Mouse (Mus musculus) embryonic facial prominence, embryonic 15.5 days (tissue): ENCODE data around the gene Ppp3ca. TPM values are rescaled to one million over a fixed set of nuclear protein-coding genes. Genes with fewer than 3 reads are reported as not detected.

ENCODE experiments used
- ATAC-seq: fragments of 200-750 bp; cut with Nextera tagmentation; 2 replicates; pipeline ENCODE4 v1.8.0; 2017; ENCODE audit warnings: low read depth, moderate TSS enrichment; ENCODE audit not compliant: insufficient number of reproducible peaks, low FRiP score, low TSS enrichment
- H3K27ac ChIP-seq: fragments of 300-500 bp; sonication (generic); replicated peaks from 2 replicates; pipeline ENCODE4 v1.5.1; 2015; ENCODE audit warnings: mild to moderate bottlenecking, inconsistent platforms
- H3K27me3 ChIP-seq: fragments of 300-500 bp; sonication (generic); 2 replicates; pipeline ENCODE4 v1.6.1; 2015; ENCODE audit warnings: inconsistent platforms
- H3K36me3 ChIP-seq: fragments of 300-500 bp; sonication (generic); 2 replicates; pipeline ENCODE4 v1.6.1; 2015; ENCODE audit warnings: mild to moderate bottlenecking, inconsistent platforms
- H3K4me1 ChIP-seq: fragments of 300-500 bp; sonication (generic); 2 replicates; pipeline ENCODE4 v1.6.1; 2015; ENCODE audit warnings: inconsistent platforms
- H3K4me2 ChIP-seq: fragments of 300-500 bp; sonication (generic); replicated peaks from 2 replicates; pipeline ENCODE4 v1.6.1; 2015; ENCODE audit warnings: mild to moderate bottlenecking, inconsistent platforms
- H3K4me3 ChIP-seq: fragments of 300-500 bp; sonication (generic); replicated peaks from 2 replicates; pipeline ENCODE4 v1.5.1; 2015; ENCODE audit warnings: mild to moderate bottlenecking, inconsistent platforms
- H3K9ac ChIP-seq: fragments of 300-500 bp; sonication (generic); 2 replicates; pipeline ENCODE4 v1.6.1; 2015; ENCODE audit warnings: inconsistent platforms
- H3K9me3 ChIP-seq: fragments of 300-500 bp; sonication (generic); replicated peaks from 2 replicates; pipeline ENCODE4 v1.6.1; 2016; ENCODE audit warnings: inconsistent platforms
- WGBS: fragments of 180-500 bp; shearing (Covaris S2); methylation state at CpG from one replicate; pipeline ENCODE4 v1.1.7; 2015; 5-methylcytosine and 5-hydroxymethylcytosine counted together
- polyA plus RNA-seq: library from polyadenylated mRNA; unstranded; fragments of >200 nt; fragmentation: Nextera tagmentation; extraction: Ambion mirVana; gene quantifications from 2 replicates; pipeline ENCODE4 v1.2.1, GENCODE M21; 2015

Gene Ppp3ca
- polyA plus RNA-seq, 1 experiment from 2014 or later: 82.8 TPM

- Histone ChIP-seq H3K27me3 (no peaks in the 10 kb centered on the region), H3K27ac (no peak overlapping the region), H3K4me3 (no peak overlapping the region), H3K4me1 (no peaks in the 10 kb centered on the region), H3K9ac (no peak overlapping the region), H3K9me3 (no peaks in the 10 kb centered on the region), H3K36me3 (no peaks in the 10 kb centered on the region), H3K4me2 (no peak overlapping the region)
- ATAC-seq: no peak
- 92% methylated on average over 2 of the region's 2 CpGs for WGBS
These were observed 122.0 kb downstream of the Ppp3ca start for GRCm38 (mm10) chr3:136791946-136792345.

GRCm38 (mm10) chr3:136793411-136793810 lies 123.5 kb downstream of the Ppp3ca start:
- Histone ChIP-seq H3K27me3 (no peaks in the 10 kb centered on the region), H3K36me3 (no peaks in the 10 kb centered on the region), H3K9ac (no peak overlapping the region), H3K4me2 (no peak overlapping the region), H3K27ac (no peak overlapping the region), H3K4me1 (no peaks in the 10 kb centered on the region), H3K9me3 (no peaks in the 10 kb centered on the region), H3K4me3 (no peak overlapping the region)
- ATAC-seq: no peak
- WGBS: 89% methylated on average over 2 of the region's 2 CpGs

GRCm38 (mm10) chr3:136794426-136795217 lies 124.7 kb downstream of the Ppp3ca start:
- H3K27ac ChIP-seq: no peak overlapping the region
- no peaks in the 10 kb centered on the region for H3K4me1 ChIP-seq
- no peak overlapping the region for H3K4me2 ChIP-seq
- H3K4me3 ChIP-seq: no peak overlapping the region
- WGBS: 76% methylated on average over 7 of the region's 7 CpGs
- no peaks in the 10 kb centered on the region for H3K27me3 ChIP-seq
- H3K9me3 ChIP-seq: no peaks in the 10 kb centered on the region
- H3K36me3 ChIP-seq: no peaks in the 10 kb centered on the region
- H3K9ac ChIP-seq: no peak overlapping the region
- ATAC-seq: no peak

GRCm38 (mm10) chr3:136798896-136799295 lies 129.0 kb downstream of the Ppp3ca start:
- no peaks in the 10 kb centered on the region for H3K27me3 ChIP-seq
- no peak for ATAC-seq
- 89% methylated on average over 3 of the region's 3 CpGs for WGBS

GRCm38 (mm10) chr3:136802595-136802994 lies 132.7 kb downstream of the Ppp3ca start:
- Histone ChIP-seq H3K9ac (no peak overlapping the region), H3K9me3 (no peaks in the 10 kb centered on the region), H3K27ac (no peak overlapping the region), H3K27me3 (no peaks in the 10 kb centered on the region), H3K4me2 (no peak overlapping the region), H3K4me3 (no peak overlapping the region), H3K4me1 (no peaks in the 10 kb centered on the region), H3K36me3 (peaks cover 6% of the 10 kb centered on the region; the same call in 1 of the 2 replicates)
- 74% methylated on average over 4 of the region's 4 CpGs for WGBS
- no peak for ATAC-seq

More at GRCm38 (mm10) chr3:136798896-136799295, 129.0 kb downstream of the Ppp3ca start:
- Histone ChIP-seq H3K27ac (no peak overlapping the region), H3K36me3 (peaks cover 6% of the 10 kb centered on the region; the same call in 1 of the 2 replicates), H3K4me1 (no peaks in the 10 kb centered on the region), H3K4me2 (no peak overlapping the region), H3K9ac (no peak overlapping the region), H3K4me3 (no peak overlapping the region), H3K9me3 (no peaks in the 10 kb centered on the region)

GRCm38 (mm10) chr3:136805897-136806296 lies 136.0 kb downstream of the Ppp3ca start:
- Histone ChIP-seq H3K9ac (no peak overlapping the region), H3K4me1 (no peaks in the 10 kb centered on the region), H3K4me2 (no peak overlapping the region), H3K9me3 (no peaks in the 10 kb centered on the region), H3K4me3 (no peak overlapping the region), H3K36me3 (peaks cover 6% of the 10 kb centered on the region; the same call in 1 of the 2 replicates), H3K27ac (no peak overlapping the region), H3K27me3 (no peaks in the 10 kb centered on the region)
- no peak for ATAC-seq
- WGBS: 93% methylated on average over 4 of the region's 4 CpGs

- Histone ChIP-seq H3K4me1 (no peaks in the 10 kb centered on the region), H3K27ac (no peak overlapping the region), H3K9ac (no peak overlapping the region), H3K36me3 (no peaks in the 10 kb centered on the region), H3K9me3 (no peaks in the 10 kb centered on the region), H3K4me2 (no peak overlapping the region), H3K27me3 (no peaks in the 10 kb centered on the region), H3K4me3 (no peak overlapping the region)
- no peak for ATAC-seq
- 62% methylated on average over 3 of the region's 3 CpGs for WGBS
These were observed 140.3 kb downstream of the Ppp3ca start for GRCm38 (mm10) chr3:136810271-136810670.

- Histone ChIP-seq H3K27me3 (no peaks in the 10 kb centered on the region), H3K9me3 (no peaks in the 10 kb centered on the region), H3K4me2 (no peak overlapping the region), H3K27ac (no peak overlapping the region), H3K9ac (no peak overlapping the region), H3K4me1 (no peaks in the 10 kb centered on the region), H3K36me3 (no peaks in the 10 kb centered on the region), H3K4me3 (no peak overlapping the region)
- 72% methylated on average over 6 of the region's 6 CpGs for WGBS
- no peak for ATAC-seq
These were observed 142.2 kb downstream of the Ppp3ca start for GRCm38 (mm10) chr3:136812162-136812561.

GRCm38 (mm10) chr3:136812791-136813190 lies 142.9 kb downstream of the Ppp3ca start:
- Histone ChIP-seq H3K36me3 (no peaks in the 10 kb centered on the region), H3K27ac (no peak overlapping the region), H3K9ac (no peak overlapping the region), H3K9me3 (no peaks in the 10 kb centered on the region), H3K4me2 (no peak overlapping the region), H3K4me1 (no peaks in the 10 kb centered on the region), H3K27me3 (no peaks in the 10 kb centered on the region), H3K4me3 (no peak overlapping the region)
- 76% methylated on average over 2 of the region's 2 CpGs for WGBS
- ATAC-seq: no peak

GRCm38 (mm10) chr3:136813886-136814285 lies 144.0 kb downstream of the Ppp3ca start:
- Histone ChIP-seq H3K36me3 (no peaks in the 10 kb centered on the region), H3K4me3 (no peak overlapping the region), H3K4me2 (no peak overlapping the region), H3K9ac (no peak overlapping the region), H3K27ac (no peak overlapping the region), H3K27me3 (no peaks in the 10 kb centered on the region), H3K4me1 (no peaks in the 10 kb centered on the region), H3K9me3 (no peaks in the 10 kb centered on the region)
- no peak for ATAC-seq
- WGBS: 80% methylated on average over 2 of the region's 2 CpGs

- ATAC-seq: no peak
- Histone ChIP-seq H3K9ac (no peak overlapping the region), H3K9me3 (no peaks in the 10 kb centered on the region), H3K36me3 (no peaks in the 10 kb centered on the region), H3K27ac (no peak overlapping the region), H3K4me2 (no peak overlapping the region), H3K27me3 (no peaks in the 10 kb centered on the region), H3K4me3 (no peak overlapping the region), H3K4me1 (no peaks in the 10 kb centered on the region)
- WGBS: 84% methylated on average over 4 of the region's 4 CpGs
These were observed 145.0 kb downstream of the Ppp3ca start for GRCm38 (mm10) chr3:136814916-136815315.

GRCm38 (mm10) chr3:136816319-136816718 lies 146.4 kb downstream of the Ppp3ca start:
- Histone ChIP-seq H3K4me1 (no peaks in the 10 kb centered on the region), H3K4me3 (no peak overlapping the region)
- no peak for ATAC-seq

More at GRCm38 (mm10) chr3:136816319-136816718, 146.4 kb downstream of the Ppp3ca start:
- Histone ChIP-seq H3K27ac (no peak overlapping the region), H3K9me3 (no peaks in the 10 kb centered on the region), H3K27me3 (no peaks in the 10 kb centered on the region), H3K36me3 (no peaks in the 10 kb centered on the region), H3K4me2 (no peak overlapping the region), H3K9ac (no peak overlapping the region)
- 90% methylated on average over 3 of the region's 3 CpGs for WGBS
